17 mouse cellular contexts compared by ENCODE assay signal in genomic region chr1:138703291-138703690, GRCm38 (mm10).
DNase-seq lines count a peak whose midpoint lies in the region; ATAC-seq and TF ChIP-seq lines count a peak whose summit lies in the region.
"Had no signal": no experiment of that assay in that cellular context is flagged by ENCODE, and none has a peak within 500 bp of the region (broad histone marks: within the 10 kb centered on the region; RNA-seq: fewer than 3 reads in every experiment).

No protein-coding gene starts in this region.

- intact Hi-C loops in heart, adult 2 months (cut with DNase I), result no loop called here

- H3K9me3 ChIP-seq in liver, postnatal 0 days (ENCODE audit: low read length), result no peaks in the 10 kb centered on the region
- H3K9me3 ChIP-seq in liver, embryonic 12.5 days (replicated peaks), result no peaks in the 10 kb centered on the region
- H3K9me3 ChIP-seq: hindbrain, embryonic 12.5 days; limb, embryonic 12.5 days had no signal

- peak; percentile 41 for TF ChIP-seq CTCF in heart, adult 2 months (IDR thresholded peaks at IDR 0.05)
- TF ChIP-seq CTCF in liver, postnatal 0 days (IDR thresholded peaks at IDR 0.05; ENCODE audit: low read depth), result peak; percentile 33; the same call in 1 of the 2 replicates

- H3K9ac ChIP-seq in heart, adult 2 months (ENCODE audit: low read depth, low read length), result no peak overlapping the region
- no peak overlapping the region for H3K9ac ChIP-seq in liver, postnatal 0 days (replicated peaks)
- no peak overlapping the region for H3K9ac ChIP-seq in liver, embryonic 12.5 days
- H3K9ac ChIP-seq: hindbrain, embryonic 12.5 days; limb, embryonic 12.5 days had no signal

- H3K36me3 ChIP-seq in heart, adult 2 months (ENCODE audit: control insufficient read depth, insufficient read depth, low read length), result no peaks in the 10 kb centered on the region
- H3K36me3 ChIP-seq in liver, postnatal 0 days (replicated peaks; ENCODE audit: insufficient read depth, low read length), result no peaks in the 10 kb centered on the region
- H3K36me3 ChIP-seq in liver, embryonic 12.5 days, result no peaks in the 10 kb centered on the region
- H3K36me3 ChIP-seq: hindbrain, embryonic 12.5 days; limb, embryonic 12.5 days had no signal

- no peak for TF ChIP-seq POLR2A in heart, adult 2 months (IDR thresholded peaks at IDR 0.05; ENCODE audit: insufficient read depth, low read depth, low read length)

- DNase-seq in heart, adult 2 months, result no peak
- DNase-seq in heart, adult 18-20 months, result no peak
- DNase-seq in liver, postnatal 0 days, result no peak
- peak; percentile 44 for DNase-seq in Muller cell, postnatal 12 days (ENCODE audit: inconsistent ontology term)
- peak; percentile 39 for DNase-seq in retina, postnatal 1 day
- no peak for DNase-seq in right cerebral cortex, postnatal 4 days
- DNase-seq: cerebellum, adult 9-10 months; kidney, adult 11 months; kidney, postnatal 4 days; layer of hippocampus, postnatal 36 days; right cerebral cortex, postnatal 25 days; thymus, adult 18-20 months had no signal

- no peak for ATAC-seq in liver, postnatal 0 days
- no peak for ATAC-seq in liver, embryonic 12.5 days
- ATAC-seq: CD4-positive, CD25-positive, alpha-beta regulatory T cell, adult 4 months; midbrain, embryonic 16.5 days had no signal

- H3K27me3 ChIP-seq in heart, adult 2 months (ENCODE audit: control insufficient read depth, insufficient read depth, low read length), result no peaks in the 10 kb centered on the region
- no peaks in the 10 kb centered on the region for H3K27me3 ChIP-seq in liver, postnatal 0 days (ENCODE audit: insufficient read depth, low read length)
- no peaks in the 10 kb centered on the region for H3K27me3 ChIP-seq in liver, embryonic 12.5 days (replicated peaks)
- H3K27me3 ChIP-seq: hindbrain, embryonic 12.5 days; limb, embryonic 12.5 days had no signal

- H3K27ac ChIP-seq in heart, adult 2 months, result no peak overlapping the region
- no peak overlapping the region for H3K27ac ChIP-seq in liver, postnatal 0 days (ENCODE audit: low read depth)
- no peak overlapping the region for H3K27ac ChIP-seq in liver, embryonic 12.5 days
- H3K27ac ChIP-seq: hindbrain, embryonic 12.5 days; limb, embryonic 12.5 days had no signal

- H3K4me1 ChIP-seq in heart, adult 2 months (ENCODE audit: control insufficient read depth, insufficient read depth, low read length), result no peaks in the 10 kb centered on the region
- H3K4me1 ChIP-seq in liver, postnatal 0 days (ENCODE audit: insufficient read depth), result no peaks in the 10 kb centered on the region
- no peaks in the 10 kb centered on the region for H3K4me1 ChIP-seq in liver, embryonic 12.5 days
- H3K4me1 ChIP-seq: hindbrain, embryonic 12.5 days; limb, embryonic 12.5 days had no signal

- no peaks in the 10 kb centered on the region for H3K79me2 ChIP-seq in heart, adult 2 months (replicated peaks; ENCODE audit: control insufficient read depth, insufficient read depth, low read length)

- TF ChIP-seq EP300 in heart, adult 2 months (IDR thresholded peaks at IDR 0.05; ENCODE audit: insufficient read depth, low read depth, low read length), result no peak
- no peak for TF ChIP-seq EP300 in liver, postnatal 0 days (IDR thresholded peaks at IDR 0.05; ENCODE audit: low read depth)

- H3K4me2 ChIP-seq in liver, postnatal 0 days (ENCODE audit: low read depth, low read length), result no peak overlapping the region
- H3K4me2 ChIP-seq in liver, embryonic 12.5 days, result no peak overlapping the region
- H3K4me2 ChIP-seq: hindbrain, embryonic 12.5 days; limb, embryonic 12.5 days had no signal

- 50% methylated on average over 5 of the region's 5 CpGs for WGBS in heart, adult 2 months
- 58% methylated on average over 5 of the region's 5 CpGs for WGBS in liver, postnatal 0 days (ENCODE audit: insufficient replicate concordance)
- 49% methylated on average over 5 of the region's 5 CpGs for WGBS in liver, embryonic 12.5 days (ENCODE audit: insufficient replicate concordance)

- H3K4me3 ChIP-seq in heart, adult 2 months, result no peak overlapping the region
- no peak overlapping the region for H3K4me3 ChIP-seq in liver, postnatal 0 days (ENCODE audit: low read depth, low read length)
- H3K4me3 ChIP-seq in liver, embryonic 12.5 days, result no peak overlapping the region
- H3K4me3 ChIP-seq: hindbrain, embryonic 12.5 days; limb, embryonic 12.5 days had no signal

Comparison
In these comparisons a context has a peak if more than half of its experiments do, and no peak if none do; other contexts are left out.
1. DNase-seq: peak in Muller cell, postnatal 12 days (single experiment) and retina, postnatal 1 day (single experiment); none in heart, adult 2 months (0 of 2), heart, adult 18-20 months (0 of 2), liver, postnatal 0 days (single experiment) and right cerebral cortex, postnatal 4 days (single experiment).